Mouse (Mus musculus): ENCODE measurements around the gene 2010111I01Rik. TPM values are rescaled to one million over a fixed set of nuclear protein-coding genes. Genes with fewer than 3 reads are reported as not detected.

The 2010111I01Rik gene
- polyA plus RNA-seq, 1 experiment from 2014 or later = 119 TPM

DNA sequence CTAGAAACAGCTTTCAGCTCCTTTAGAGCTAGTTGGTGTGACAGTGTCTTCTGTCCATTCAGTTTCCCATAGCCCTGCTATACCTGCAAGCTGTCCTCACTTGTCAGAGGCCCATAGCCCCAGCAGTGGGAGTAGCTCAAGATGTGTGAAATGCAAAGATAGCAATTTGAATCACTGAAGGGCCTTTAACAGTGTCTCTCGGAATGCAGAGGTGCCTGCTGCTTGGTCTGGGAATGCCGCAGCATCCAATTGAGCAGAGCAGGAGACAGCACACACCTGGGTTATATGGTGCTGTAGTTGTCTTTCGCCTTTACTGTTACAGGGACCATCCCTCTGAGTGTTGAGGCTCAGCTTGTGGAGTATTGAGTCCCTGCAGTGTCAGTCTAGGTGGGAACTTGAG lies 329.0 kb downstream of the 2010111I01Rik start:
- WGBS = 66% methylated on average over 3 of the region's 3 CpGs
- Histone ChIP-seq H3K4me1 (ENCODE audit: control insufficient read depth, insufficient read depth, low read length) (peaks cover 13% of the 10 kb centered on the region; the same call in 1 of the 2 replicates), H3K4me2 (ENCODE audit: low read depth, low read length) (no peak overlapping the region), H3K9me3 (replicated peaks; ENCODE audit: control insufficient read depth, low read length) (no peaks in the 10 kb centered on the region), H3K9ac (ENCODE audit: low read length) (no peak overlapping the region; the same call in 1 of the 2 replicates), H3K27me3 (ENCODE audit: control insufficient read depth, insufficient read depth, low read length) (no peaks in the 10 kb centered on the region), H3K36me3 (ENCODE audit: control insufficient read depth, insufficient read depth, low read length) (peaks cover 9% of the 10 kb centered on the region; the same call in 1 of the 2 replicates), H3K27ac (ENCODE audit: low read length) (peak overlapping the region; percentile 50), H3K4me3 (replicated peaks; ENCODE audit: low read length) (no peak overlapping the region)
- no peak for ATAC-seq (ENCODE audit: insufficient read depth, low FRiP score)

GRCm38 (mm10) chr13:63294359-63295193 lies 329.9 kb downstream of the 2010111I01Rik start:
- Histone ChIP-seq H3K9ac (ENCODE audit: low read length) (0 out of 2 replicates have a peak overlapping the region, but pooled peaks have one; percentile 19), H3K4me2 (ENCODE audit: low read depth, low read length) (no peak overlapping the region)
- peak; percentile 48; the same call in 1 of the 2 replicates for ATAC-seq (ENCODE audit: insufficient read depth, low FRiP score)

GRCm38 (mm10) chr13:63296300-63296699 lies 331.6 kb downstream of the 2010111I01Rik start:
- no peaks in the 10 kb centered on the region for H3K27me3 ChIP-seq (ENCODE audit: control insufficient read depth, insufficient read depth, low read length)
- H3K9ac ChIP-seq (ENCODE audit: low read length) = no peak overlapping the region
- WGBS = 86% methylated on average over 11 of the region's 11 CpGs
- ATAC-seq (ENCODE audit: insufficient read depth, low FRiP score) = no peak
- no peak overlapping the region for H3K4me3 ChIP-seq (replicated peaks; ENCODE audit: low read length)
- H3K4me2 ChIP-seq (ENCODE audit: low read depth, low read length) = no peak overlapping the region
- H3K9me3 ChIP-seq (replicated peaks; ENCODE audit: control insufficient read depth, low read length) = no peaks in the 10 kb centered on the region
- peaks cover 7% of the 10 kb centered on the region; the same call in 1 of the 2 replicates for H3K4me1 ChIP-seq (ENCODE audit: control insufficient read depth, insufficient read depth, low read length)
- no peak overlapping the region for H3K27ac ChIP-seq (ENCODE audit: low read length)
- H3K36me3 ChIP-seq (ENCODE audit: control insufficient read depth, insufficient read depth, low read length) = peaks cover 23% of the 10 kb centered on the region

More at GRCm38 (mm10) chr13:63294359-63295193, 329.9 kb downstream of the 2010111I01Rik start:
- H3K4me1 ChIP-seq (ENCODE audit: control insufficient read depth, insufficient read depth, low read length) = peaks cover 7% of the 10 kb centered on the region; the same call in 1 of the 2 replicates
- no peaks in the 10 kb centered on the region for H3K9me3 ChIP-seq (replicated peaks; ENCODE audit: control insufficient read depth, low read length)
- peaks cover 16% of the 10 kb centered on the region for H3K36me3 ChIP-seq (ENCODE audit: control insufficient read depth, insufficient read depth, low read length)
- H3K27me3 ChIP-seq (ENCODE audit: control insufficient read depth, insufficient read depth, low read length) = no peaks in the 10 kb centered on the region
- H3K4me3 ChIP-seq (replicated peaks; ENCODE audit: low read length) = no peak overlapping the region
- H3K27ac ChIP-seq (ENCODE audit: low read length) = peak overlapping the region; percentile 50
- 37% methylated on average over 15 of the region's 15 CpGs for WGBS

GRCm38 (mm10) chr13:63297003-63297402 lies 332.3 kb downstream of the 2010111I01Rik start:
- Histone ChIP-seq H3K9me3 (replicated peaks; ENCODE audit: control insufficient read depth, low read length) (no peaks in the 10 kb centered on the region), H3K27me3 (ENCODE audit: control insufficient read depth, insufficient read depth, low read length) (no peaks in the 10 kb centered on the region), H3K4me2 (ENCODE audit: low read depth, low read length) (no peak overlapping the region), H3K4me3 (replicated peaks; ENCODE audit: low read length) (no peak overlapping the region), H3K27ac (ENCODE audit: low read length) (no peak overlapping the region), H3K36me3 (ENCODE audit: control insufficient read depth, insufficient read depth, low read length) (peaks cover 26% of the 10 kb centered on the region), H3K9ac (ENCODE audit: low read length) (no peak overlapping the region), H3K4me1 (ENCODE audit: control insufficient read depth, insufficient read depth, low read length) (peaks cover 7% of the 10 kb centered on the region; the same call in 1 of the 2 replicates)
- ATAC-seq (ENCODE audit: insufficient read depth, low FRiP score) = no peak
- WGBS = 95% methylated on average over 2 of the region's 2 CpGs

DNA sequence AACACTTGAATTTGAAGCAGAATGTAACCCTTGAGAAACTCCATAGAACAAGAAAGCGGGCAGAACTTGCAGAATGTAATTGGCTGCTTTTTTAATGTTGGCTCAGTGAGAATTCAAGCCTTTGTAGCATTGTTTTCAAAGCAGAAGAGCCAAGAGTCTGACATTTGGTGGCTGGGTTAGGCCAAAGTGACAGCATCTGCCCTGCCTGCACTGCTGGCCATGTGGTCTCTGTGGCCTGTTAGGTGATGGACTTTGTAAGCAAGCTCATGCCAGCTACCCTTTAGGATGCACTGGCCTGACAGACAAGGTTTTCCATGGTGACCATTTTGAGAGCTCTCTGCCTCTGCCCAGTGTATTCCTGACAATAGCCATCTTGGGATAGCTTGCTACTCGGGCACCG lies 333.2 kb downstream of the 2010111I01Rik start:
- H3K4me3 ChIP-seq (replicated peaks; ENCODE audit: low read length) = no peak overlapping the region
- WGBS = 82% methylated on average over 3 of the region's 3 CpGs
- no peak overlapping the region for H3K4me2 ChIP-seq (ENCODE audit: low read depth, low read length)
- H3K9me3 ChIP-seq (replicated peaks; ENCODE audit: control insufficient read depth, low read length) = no peaks in the 10 kb centered on the region
- H3K36me3 ChIP-seq (ENCODE audit: control insufficient read depth, insufficient read depth, low read length) = peaks cover 27% of the 10 kb centered on the region
- no peak overlapping the region; the same call in 1 of the 2 replicates for H3K27ac ChIP-seq (ENCODE audit: low read length)
- ATAC-seq (ENCODE audit: insufficient read depth, low FRiP score) = no peak
- H3K4me1 ChIP-seq (ENCODE audit: control insufficient read depth, insufficient read depth, low read length) = peaks cover 7% of the 10 kb centered on the region; the same call in 1 of the 2 replicates
- H3K27me3 ChIP-seq (ENCODE audit: control insufficient read depth, insufficient read depth, low read length) = no peaks in the 10 kb centered on the region
- H3K9ac ChIP-seq (ENCODE audit: low read length) = no peak overlapping the region

DNA sequence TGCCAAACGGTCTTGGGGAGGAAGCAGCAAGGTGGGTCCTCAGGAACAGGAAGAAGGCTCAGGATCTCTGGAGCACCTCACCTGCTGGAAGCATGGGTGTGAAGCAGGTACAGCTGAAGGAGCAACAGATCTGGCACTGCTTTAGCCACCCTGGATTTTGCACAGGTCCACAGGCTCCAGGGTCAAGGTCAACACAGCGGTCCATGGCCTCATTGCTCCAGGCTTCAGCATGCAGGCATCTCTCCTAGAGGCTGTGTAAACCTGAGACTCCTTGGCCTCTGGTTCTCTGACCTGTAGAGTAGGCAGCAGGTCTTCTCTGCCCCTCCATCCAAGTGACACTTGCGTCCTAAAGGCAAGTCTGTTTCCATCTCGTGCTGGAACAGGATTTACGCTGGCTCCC lies 334.2 kb downstream of the 2010111I01Rik start:
- Histone ChIP-seq H3K4me3 (replicated peaks; ENCODE audit: low read length) (no peak overlapping the region), H3K4me1 (ENCODE audit: control insufficient read depth, insufficient read depth, low read length) (peaks cover 10% of the 10 kb centered on the region; the same call in 1 of the 2 replicates), H3K9me3 (replicated peaks; ENCODE audit: control insufficient read depth, low read length) (no peaks in the 10 kb centered on the region), H3K36me3 (ENCODE audit: control insufficient read depth, insufficient read depth, low read length) (peaks cover 34% of the 10 kb centered on the region), H3K4me2 (ENCODE audit: low read depth, low read length) (no peak overlapping the region), H3K27ac (ENCODE audit: low read length) (no peak overlapping the region), H3K9ac (ENCODE audit: low read length) (no peak overlapping the region), H3K27me3 (ENCODE audit: control insufficient read depth, insufficient read depth, low read length) (no peaks in the 10 kb centered on the region)
- no peak for ATAC-seq (ENCODE audit: insufficient read depth, low FRiP score)
- WGBS = 88% methylated on average over 5 of the region's 5 CpGs

- Histone ChIP-seq H3K36me3 (ENCODE audit: control insufficient read depth, insufficient read depth, low read length) (peaks cover 34% of the 10 kb centered on the region), H3K9me3 (replicated peaks; ENCODE audit: control insufficient read depth, low read length) (no peaks in the 10 kb centered on the region), H3K27ac (ENCODE audit: low read length) (no peak overlapping the region), H3K4me1 (ENCODE audit: control insufficient read depth, insufficient read depth, low read length) (peaks cover 19% of the 10 kb centered on the region), H3K9ac (ENCODE audit: low read length) (no peak overlapping the region), H3K27me3 (ENCODE audit: control insufficient read depth, insufficient read depth, low read length) (no peaks in the 10 kb centered on the region), H3K4me2 (ENCODE audit: low read depth, low read length) (no peak overlapping the region), H3K4me3 (replicated peaks; ENCODE audit: low read length) (no peak overlapping the region)
- 73% methylated on average over 7 of the region's 7 CpGs for WGBS
- no peak for ATAC-seq (ENCODE audit: insufficient read depth, low FRiP score)
Observed at GRCm38 (mm10) chr13:63300929-63301328, 336.2 kb downstream of the 2010111I01Rik start.

GRCm38 (mm10) chr13:63301764-63302209 lies 337.1 kb downstream of the 2010111I01Rik start:
- Histone ChIP-seq H3K27me3 (ENCODE audit: control insufficient read depth, insufficient read depth, low read length) (no peaks in the 10 kb centered on the region), H3K4me3 (replicated peaks; ENCODE audit: low read length) (no peak overlapping the region), H3K27ac (ENCODE audit: low read length) (no peak overlapping the region; the same call in 1 of the 2 replicates), H3K36me3 (ENCODE audit: control insufficient read depth, insufficient read depth, low read length) (peaks cover 30% of the 10 kb centered on the region), H3K9me3 (replicated peaks; ENCODE audit: control insufficient read depth, low read length) (no peaks in the 10 kb centered on the region), H3K4me2 (ENCODE audit: low read depth, low read length) (no peak overlapping the region), H3K9ac (ENCODE audit: low read length) (no peak overlapping the region), H3K4me1 (ENCODE audit: control insufficient read depth, insufficient read depth, low read length) (peaks cover 19% of the 10 kb centered on the region)
- WGBS = 55% methylated on average over 3 of the region's 3 CpGs
- ATAC-seq (ENCODE audit: insufficient read depth, low FRiP score) = no peak

DNA sequence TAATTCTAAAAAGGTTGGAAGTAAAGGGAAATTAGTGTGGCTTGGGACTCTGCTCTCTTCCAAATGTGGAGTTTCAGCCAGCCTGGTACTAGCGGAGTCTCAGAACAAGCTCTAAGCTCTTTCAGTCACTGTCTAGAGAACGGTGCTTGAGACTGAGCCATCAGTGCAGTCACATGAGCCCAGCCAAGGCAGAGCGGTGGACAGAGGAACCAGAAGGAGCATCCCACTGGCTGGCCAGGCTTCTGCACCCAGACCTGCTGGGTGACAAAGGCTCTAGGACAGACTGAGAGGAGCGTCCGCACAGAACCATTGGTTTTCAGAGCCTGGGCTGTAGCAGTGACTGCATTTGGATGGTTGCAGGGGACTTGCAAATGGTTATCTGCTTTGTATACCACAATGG lies 337.7 kb downstream of the 2010111I01Rik start:
- Histone ChIP-seq H3K4me2 (ENCODE audit: low read depth, low read length) (no peak overlapping the region), H3K27ac (ENCODE audit: low read length) (no peak overlapping the region), H3K27me3 (ENCODE audit: control insufficient read depth, insufficient read depth, low read length) (no peaks in the 10 kb centered on the region), H3K4me1 (ENCODE audit: control insufficient read depth, insufficient read depth, low read length) (peaks cover 19% of the 10 kb centered on the region), H3K36me3 (ENCODE audit: control insufficient read depth, insufficient read depth, low read length) (peaks cover 26% of the 10 kb centered on the region), H3K9me3 (replicated peaks; ENCODE audit: control insufficient read depth, low read length) (no peaks in the 10 kb centered on the region), H3K4me3 (replicated peaks; ENCODE audit: low read length) (no peak overlapping the region), H3K9ac (ENCODE audit: low read length) (no peak overlapping the region)
- WGBS = 94% methylated on average over 5 of the region's 5 CpGs
- ATAC-seq (ENCODE audit: insufficient read depth, low FRiP score) = no peak
